Mouse (Mus musculus): ENCODE results near the gene Tll2. TPM values are rescaled to one million over a fixed set of nuclear protein-coding genes. Genes with fewer than 3 reads are reported as not detected.

Tll2 gene
- 0.77 and 0.93 TPM in 2 replicates for polyA plus RNA-seq (2015; fragmentation: Nextera tagmentation; extraction: Ambion mirVana)

DNA sequence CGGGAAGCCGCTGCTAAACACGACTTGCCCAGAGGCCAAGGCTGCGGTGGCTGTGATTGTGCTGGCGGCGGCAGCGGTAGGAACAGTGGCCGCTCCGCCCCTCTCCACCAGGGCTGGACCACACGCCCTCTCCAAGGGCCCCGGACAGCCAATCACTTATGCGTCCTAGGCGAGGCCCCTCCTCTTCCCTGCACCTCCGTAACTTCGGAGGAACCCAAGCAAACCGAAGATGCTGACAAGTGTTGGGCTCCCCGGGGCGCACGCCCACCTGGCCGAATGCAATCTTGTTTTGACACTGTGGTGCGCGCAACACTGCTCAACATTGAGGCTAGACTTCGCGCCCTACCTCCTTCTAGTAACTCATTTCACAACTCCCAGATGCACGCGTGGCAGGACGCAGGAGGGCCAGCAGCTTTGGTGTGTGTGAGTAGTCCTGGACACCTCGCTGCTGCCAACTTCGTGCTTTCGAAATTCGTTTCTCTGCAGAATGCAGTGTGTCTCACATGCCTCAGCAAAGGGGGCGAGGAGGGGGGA lies at the start of gene Tll2:
TSS of gene Tll2 (minus strand) at position 25 of the 534 bp plus-strand sequence.
- ATAC-seq (ENCODE audit: low FRiP score, low read depth): peak; percentile 93
- Histone ChIP-seq H3K4me1 (replicated peaks) (peaks cover 19% of the 10 kb centered on the region), H3K27me3 (peaks cover 32% of the 10 kb centered on the region), H3K36me3 (no peaks in the 10 kb centered on the region), H3K4me2 (peak within 1 kb of the TSS; percentile 97), H3K9ac (peak within 1 kb of the TSS; percentile 46), H3K4me3 (peak within 1 kb of the TSS; percentile 48), H3K27ac (replicated peaks) (no peak within 1 kb of the TSS), H3K9me3 (no peaks in the 10 kb centered on the region)
- 2% methylated on average over 32 of the region's 32 CpGs for WGBS

DNA sequence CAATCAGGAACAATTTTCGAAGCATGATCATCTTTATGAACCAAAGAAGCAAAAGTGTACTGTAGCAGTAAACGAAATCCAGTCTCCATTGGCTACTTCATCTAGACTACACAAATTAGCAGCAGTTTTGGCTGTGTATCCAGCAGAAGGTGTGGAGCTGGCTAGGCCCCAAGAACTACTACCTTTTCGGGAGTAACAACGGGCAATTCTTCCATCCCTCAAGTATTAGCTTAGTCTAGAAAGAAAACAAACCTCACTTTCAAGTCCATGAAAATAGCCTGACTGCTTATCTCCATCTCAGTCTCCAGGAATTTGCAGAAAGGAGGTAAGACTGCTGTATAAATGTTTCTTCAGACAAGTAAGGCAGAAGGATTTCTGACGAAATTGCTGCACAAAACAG lies 47.9 kb upstream of the Tll2 start:
- H3K9ac ChIP-seq: no peak overlapping the region
- WGBS: 86% methylated on average over 5 of the region's 5 CpGs
- H3K27me3 ChIP-seq: no peaks in the 10 kb centered on the region
- H3K4me3 ChIP-seq: no peak overlapping the region
- no peaks in the 10 kb centered on the region for H3K9me3 ChIP-seq
- no peak for ATAC-seq (ENCODE audit: low FRiP score, low read depth)
- no peaks in the 10 kb centered on the region for H3K36me3 ChIP-seq
- H3K4me2 ChIP-seq: no peak overlapping the region
- no peaks in the 10 kb centered on the region for H3K4me1 ChIP-seq (replicated peaks)
- no peak overlapping the region for H3K27ac ChIP-seq (replicated peaks)

DNA sequence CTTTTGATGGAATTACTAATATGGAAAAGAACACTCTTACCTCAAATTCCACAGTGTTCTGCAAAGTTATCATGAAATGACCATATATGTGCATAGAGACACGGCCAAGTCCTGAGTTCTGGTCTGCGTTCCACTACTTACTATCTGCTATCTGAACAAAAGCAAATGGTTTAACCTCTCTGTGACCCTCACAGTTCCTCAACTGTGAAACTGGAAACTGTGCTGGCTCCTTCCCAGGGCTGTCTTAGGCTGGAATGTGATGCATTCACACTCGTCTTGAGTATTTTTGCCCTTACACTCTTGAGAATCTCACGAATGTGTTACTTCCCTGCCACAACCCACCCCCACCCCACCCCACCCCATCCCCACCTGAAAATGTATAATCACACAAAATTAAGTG lies 42.3 kb upstream of the Tll2 start:
- Histone ChIP-seq H3K4me2 (no peak overlapping the region), H3K9me3 (no peaks in the 10 kb centered on the region), H3K27me3 (no peaks in the 10 kb centered on the region), H3K27ac (replicated peaks) (no peak overlapping the region), H3K4me3 (no peak overlapping the region), H3K36me3 (peaks cover 7% of the 10 kb centered on the region; the same call in 1 of the 2 replicates), H3K4me1 (replicated peaks) (no peaks in the 10 kb centered on the region), H3K9ac (no peak overlapping the region)
- ATAC-seq (ENCODE audit: low FRiP score, low read depth): no peak
- 71% methylated on average over 4 of the region's 4 CpGs for WGBS

DNA sequence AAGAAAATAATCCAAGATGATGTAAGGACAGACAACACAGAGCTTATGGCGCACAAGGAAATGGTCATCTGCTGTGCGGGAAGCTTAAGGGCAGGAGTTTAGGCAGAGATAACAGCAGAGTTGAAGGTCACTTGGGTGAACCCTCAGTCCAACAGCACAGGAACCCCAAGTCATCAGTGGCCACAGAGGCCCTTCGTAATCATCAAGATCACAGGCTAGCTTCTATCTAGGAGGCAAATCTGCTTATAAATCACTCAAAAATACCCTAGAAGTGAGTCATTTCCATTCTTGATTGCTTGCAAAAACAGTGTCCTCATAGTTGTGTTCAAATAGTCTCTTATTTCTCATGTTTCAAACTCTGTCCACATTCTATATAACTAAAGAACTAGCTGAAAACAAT lies 41.6 kb upstream of the Tll2 start:
- Histone ChIP-seq H3K27me3 (no peaks in the 10 kb centered on the region), H3K36me3 (peaks cover 7% of the 10 kb centered on the region; the same call in 1 of the 2 replicates), H3K27ac (replicated peaks) (no peak overlapping the region), H3K4me1 (replicated peaks) (no peaks in the 10 kb centered on the region), H3K9ac (no peak overlapping the region), H3K4me3 (no peak overlapping the region), H3K9me3 (no peaks in the 10 kb centered on the region), H3K4me2 (no peak overlapping the region)
- ATAC-seq (ENCODE audit: low FRiP score, low read depth): no peak
- whole genome bisulfite sequencing: 93% methylated on average over 3 of the region's 3 CpGs

DNA sequence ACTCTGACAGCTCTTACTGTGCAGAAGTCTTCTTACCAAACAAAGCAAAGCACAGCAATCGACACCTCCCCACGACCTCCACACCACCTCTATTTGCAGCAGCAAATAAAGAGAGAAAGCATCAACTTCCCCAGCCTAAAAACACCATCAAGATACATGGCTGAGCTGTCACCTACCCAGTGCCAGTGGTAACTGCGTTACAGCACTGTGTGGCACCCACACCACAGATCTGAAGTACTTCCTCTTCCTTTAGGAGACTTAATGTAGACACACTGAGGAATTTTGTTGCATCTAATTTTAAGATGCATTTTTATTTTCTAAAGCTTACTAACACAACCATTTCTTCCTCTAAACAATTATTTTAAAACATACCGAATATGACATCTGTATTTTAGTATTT lies 39.6 kb upstream of the Tll2 start:
- Histone ChIP-seq H3K9me3 (no peaks in the 10 kb centered on the region), H3K27ac (replicated peaks) (no peak overlapping the region), H3K4me2 (no peak overlapping the region), H3K36me3 (peaks cover 16% of the 10 kb centered on the region), H3K4me3 (no peak overlapping the region), H3K9ac (no peak overlapping the region), H3K4me1 (replicated peaks) (no peaks in the 10 kb centered on the region), H3K27me3 (no peaks in the 10 kb centered on the region)
- ATAC-seq (ENCODE audit: low FRiP score, low read depth): no peak
- 86% methylated on average over 4 of the region's 4 CpGs for WGBS

DNA sequence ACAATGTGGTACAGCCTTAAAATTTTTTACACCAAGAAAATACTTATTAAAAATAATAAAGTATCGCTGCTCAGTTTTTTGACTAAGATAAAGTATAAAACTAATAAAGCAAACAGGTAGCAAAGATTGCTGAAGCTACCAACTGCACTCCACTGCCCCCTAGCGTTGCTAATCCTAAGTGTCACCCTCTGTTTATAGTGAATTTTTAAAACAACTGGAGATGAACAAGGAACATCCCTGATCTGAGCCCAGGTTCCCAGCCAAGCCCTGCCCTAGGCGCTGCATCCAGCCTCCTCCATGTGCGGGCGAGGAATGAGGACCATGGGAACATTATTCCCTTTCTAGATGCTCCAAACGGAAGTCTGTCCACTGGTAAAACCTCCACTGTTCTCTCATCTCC lies 37.9 kb upstream of the Tll2 start:
- peaks cover 16% of the 10 kb centered on the region for H3K36me3 ChIP-seq
- H3K27ac ChIP-seq (replicated peaks): no peak overlapping the region
- 66% methylated on average over 6 of the region's 6 CpGs for WGBS

DNA sequence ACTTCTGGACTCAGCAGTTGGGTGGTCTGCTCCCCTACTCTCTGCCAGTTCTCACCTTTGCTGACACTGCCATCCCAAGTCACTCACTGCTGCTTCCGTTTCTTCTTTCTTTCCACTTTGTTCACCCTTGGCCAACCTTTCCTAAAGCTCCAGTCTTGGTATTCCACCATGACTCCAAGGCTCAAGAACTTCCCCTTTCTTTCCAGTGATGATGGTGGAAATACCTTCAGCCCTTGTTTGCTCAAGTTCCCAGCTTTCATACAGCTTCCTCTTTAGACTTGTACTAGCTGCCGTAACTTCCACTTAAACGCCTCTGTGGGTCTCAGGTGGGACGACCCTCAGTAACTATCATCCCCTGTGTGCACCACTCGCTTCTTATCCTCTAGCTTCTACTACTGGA lies 35.4 kb upstream of the Tll2 start:
- 95% methylated on average over 5 of the region's 5 CpGs for WGBS
- ATAC-seq (ENCODE audit: low FRiP score, low read depth): no peak
- Histone ChIP-seq H3K4me2 (no peak overlapping the region), H3K36me3 (peaks cover 27% of the 10 kb centered on the region), H3K9me3 (no peaks in the 10 kb centered on the region), H3K4me1 (replicated peaks) (no peaks in the 10 kb centered on the region), H3K9ac (no peak overlapping the region), H3K27ac (replicated peaks) (no peak overlapping the region), H3K27me3 (no peaks in the 10 kb centered on the region), H3K4me3 (no peak overlapping the region)

More for the DNA sequence above, 37.9 kb upstream of the Tll2 start:
- no peaks in the 10 kb centered on the region for H3K4me1 ChIP-seq (replicated peaks)
- H3K9ac ChIP-seq: no peak overlapping the region
- H3K4me3 ChIP-seq: no peak overlapping the region
- H3K4me2 ChIP-seq: no peak overlapping the region
- H3K9me3 ChIP-seq: no peaks in the 10 kb centered on the region
- H3K27me3 ChIP-seq: no peaks in the 10 kb centered on the region
- no peak for ATAC-seq (ENCODE audit: low FRiP score, low read depth)

DNA sequence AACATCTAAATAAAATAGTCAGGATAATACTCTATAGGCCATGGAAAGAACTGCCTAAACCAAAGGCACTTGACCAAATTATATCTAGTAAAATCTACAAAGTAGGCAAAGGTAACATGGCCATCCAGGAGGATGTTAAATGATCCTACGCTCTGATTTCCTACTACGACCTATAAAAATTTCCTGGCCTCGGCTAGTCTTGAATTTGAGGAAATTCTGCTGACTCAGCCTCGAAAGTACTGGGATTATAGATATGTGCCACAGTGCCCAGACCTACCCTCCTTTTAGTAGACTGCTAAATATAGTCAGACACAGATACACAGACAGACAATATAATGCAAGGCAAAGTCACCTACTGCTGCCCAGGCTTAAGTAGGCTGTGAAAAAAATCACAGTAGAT lies 27.1 kb upstream of the Tll2 start:
- no peak overlapping the region for H3K27ac ChIP-seq (replicated peaks)
- H3K4me1 ChIP-seq (replicated peaks): no peaks in the 10 kb centered on the region
- 91% methylated on average over 4 of the region's 4 CpGs for WGBS
- H3K27me3 ChIP-seq: no peaks in the 10 kb centered on the region
- no peaks in the 10 kb centered on the region for H3K9me3 ChIP-seq
- H3K4me2 ChIP-seq: no peak overlapping the region
- H3K4me3 ChIP-seq: no peak overlapping the region
- H3K36me3 ChIP-seq: peaks cover 54% of the 10 kb centered on the region
- ATAC-seq (ENCODE audit: low FRiP score, low read depth): no peak
- H3K9ac ChIP-seq: no peak overlapping the region

DNA sequence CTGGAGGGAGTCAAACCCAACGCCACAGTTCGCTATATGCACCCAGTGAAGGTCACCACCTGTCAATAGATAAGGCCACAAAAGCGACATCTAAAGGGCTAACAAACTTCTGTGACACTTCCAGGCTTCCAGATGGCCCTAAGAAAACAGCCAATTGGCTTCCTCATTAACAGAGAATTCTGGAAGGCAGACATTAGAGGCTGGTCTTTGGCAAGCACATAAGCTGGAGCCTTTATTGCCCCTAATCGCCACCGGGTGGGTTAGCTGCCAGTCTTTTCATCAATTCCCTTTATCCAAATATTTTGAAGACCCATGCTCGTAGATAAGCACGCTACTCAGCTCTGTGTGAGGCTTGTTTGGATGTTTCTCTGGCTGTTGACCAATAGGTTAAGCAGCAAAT lies 1.7 kb upstream of the Tll2 start:
- ATAC-seq (ENCODE audit: low FRiP score, low read depth): no peak
- Histone ChIP-seq H3K4me2 (no peak overlapping the region), H3K4me1 (replicated peaks) (peaks cover 19% of the 10 kb centered on the region), H3K27ac (replicated peaks) (no peak overlapping the region), H3K4me3 (no peak overlapping the region), H3K36me3 (no peaks in the 10 kb centered on the region), H3K9me3 (no peaks in the 10 kb centered on the region), H3K9ac (no peak overlapping the region), H3K27me3 (peaks cover 32% of the 10 kb centered on the region)
- 63% methylated on average over 7 of the region's 7 CpGs for WGBS

DNA sequence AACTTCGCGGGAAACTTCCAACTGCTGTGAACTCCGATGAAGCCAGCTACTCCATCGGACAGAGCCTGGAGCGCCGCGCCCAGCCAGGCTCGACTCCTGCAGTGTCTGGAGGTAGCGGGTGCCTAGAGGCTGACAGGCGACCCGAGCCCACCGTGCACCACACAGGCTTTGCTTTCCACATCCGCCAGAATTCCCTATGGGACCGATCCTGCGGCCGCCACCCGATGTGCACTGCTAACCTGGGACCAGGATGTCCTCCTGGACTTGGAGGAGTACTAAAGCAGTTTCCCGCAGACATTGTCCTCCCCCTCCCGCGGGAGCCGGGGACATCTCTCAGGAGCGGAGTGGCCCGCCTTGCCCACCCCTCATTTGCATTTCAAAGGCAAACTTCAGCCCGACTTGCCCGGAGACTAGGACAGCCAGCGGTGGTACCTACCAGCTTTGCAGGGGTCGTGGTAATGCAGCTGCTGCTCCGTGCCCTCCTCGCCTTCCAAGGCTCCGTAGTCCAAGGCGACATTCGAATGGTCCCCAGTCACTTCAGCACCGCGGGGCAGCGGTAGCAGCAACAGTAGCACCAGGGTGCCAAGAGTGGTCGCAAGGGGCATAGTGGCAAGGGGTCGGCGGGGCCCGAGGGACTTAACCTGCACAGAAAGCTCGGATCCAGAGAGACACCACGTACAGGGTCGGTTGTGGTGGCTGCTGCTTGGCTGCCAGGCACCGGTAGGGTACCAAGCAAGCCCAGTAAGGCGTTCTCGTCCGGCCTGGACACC lies 409 bp downstream of the Tll2 start:
- Histone ChIP-seq H3K36me3 (no peaks in the 10 kb centered on the region), H3K27ac (replicated peaks) (no peak overlapping the region), H3K9ac (peak overlapping the region; percentile 46), H3K4me2 (peak overlapping the region; percentile 97), H3K4me3 (peak overlapping the region; percentile 48), H3K4me1 (replicated peaks) (peaks cover 19% of the 10 kb centered on the region), H3K9me3 (no peaks in the 10 kb centered on the region), H3K27me3 (peaks cover 32% of the 10 kb centered on the region)
- under 1% methylated on average over 46 of the region's 46 CpGs for WGBS
- peak; percentile 33 for ATAC-seq (ENCODE audit: low FRiP score, low read depth)

DNA sequence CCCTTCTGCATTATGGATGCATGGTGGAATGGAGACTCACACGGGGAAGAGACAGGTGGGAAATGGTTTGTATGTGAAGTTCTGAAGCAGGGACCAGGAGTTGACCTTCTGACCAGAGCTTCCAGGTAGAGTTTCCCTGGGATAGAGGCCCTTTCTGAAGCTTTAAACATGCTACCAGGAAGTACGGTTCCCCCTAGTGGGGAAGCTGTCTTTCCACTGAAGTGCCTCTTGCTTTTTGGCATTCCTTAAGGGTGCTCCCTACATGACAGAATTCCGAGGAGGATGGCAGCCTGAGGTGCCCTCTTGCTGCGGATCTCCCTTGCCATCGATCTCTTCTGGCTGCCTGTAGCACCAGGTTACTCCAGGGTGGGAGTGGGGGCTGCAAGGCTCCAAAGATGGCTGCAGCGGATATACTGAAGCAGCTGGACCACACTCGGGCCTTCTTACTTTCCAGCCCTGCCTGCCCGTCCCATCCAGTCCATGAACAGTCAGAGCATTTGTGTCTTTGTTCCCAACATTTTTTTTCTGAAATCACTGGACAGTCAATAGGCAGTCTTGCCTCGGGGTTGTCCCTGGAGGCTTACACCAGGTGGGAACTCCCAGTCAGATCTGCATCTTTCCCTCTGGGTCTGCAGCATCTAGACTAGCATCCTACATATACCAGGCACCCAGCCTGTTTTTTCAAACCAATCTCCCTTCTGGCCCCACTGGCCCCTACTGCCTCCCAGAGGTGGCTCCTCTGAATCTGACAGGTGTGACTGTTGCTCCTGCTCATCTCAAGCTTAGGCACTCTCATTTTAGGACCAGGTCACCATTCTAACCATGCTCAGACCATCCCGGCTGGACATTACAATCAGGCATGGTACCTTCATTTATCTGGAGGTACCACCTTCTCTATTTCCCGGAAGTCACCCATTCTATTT lies 2.2 kb downstream of the Tll2 start:
- peaks cover 32% of the 10 kb centered on the region for H3K27me3 ChIP-seq
- no peak overlapping the region for H3K4me3 ChIP-seq
- H3K36me3 ChIP-seq: no peaks in the 10 kb centered on the region
- H3K27ac ChIP-seq (replicated peaks): no peak overlapping the region
- H3K9me3 ChIP-seq: no peaks in the 10 kb centered on the region
- peaks cover 19% of the 10 kb centered on the region for H3K4me1 ChIP-seq (replicated peaks)
- ATAC-seq (ENCODE audit: low FRiP score, low read depth): no peak
- 70% methylated on average over 11 of the region's 11 CpGs for WGBS
- H3K9ac ChIP-seq: no peak overlapping the region
- H3K4me2 ChIP-seq: no peak overlapping the region

DNA sequence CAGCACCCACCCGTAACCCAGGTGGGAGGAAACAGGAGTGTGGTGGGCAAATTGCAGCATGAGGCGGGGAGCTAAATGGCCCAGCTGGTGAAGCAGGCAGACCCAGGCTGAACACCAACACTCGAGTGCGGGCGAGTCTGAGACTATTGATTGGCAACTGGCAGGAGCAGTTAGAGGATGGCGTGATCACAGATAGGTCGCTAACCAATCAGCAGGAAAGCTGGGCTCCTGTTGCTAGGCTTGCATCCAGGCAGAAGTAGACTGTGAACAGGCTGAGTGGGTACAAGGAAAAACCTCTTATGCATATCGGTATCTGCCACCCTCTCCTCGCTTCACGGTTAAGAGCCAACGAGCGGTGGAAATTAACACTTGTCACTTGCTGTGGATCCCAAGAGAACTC lies 9.0 kb downstream of the Tll2 start:
- Histone ChIP-seq H3K9ac (no peak overlapping the region), H3K4me3 (no peak overlapping the region), H3K27me3 (no peaks in the 10 kb centered on the region), H3K36me3 (no peaks in the 10 kb centered on the region), H3K9me3 (no peaks in the 10 kb centered on the region), H3K27ac (replicated peaks) (no peak overlapping the region), H3K4me2 (no peak overlapping the region), H3K4me1 (replicated peaks) (peaks cover 6% of the 10 kb centered on the region; the same call in 1 of the 2 replicates)
- ATAC-seq (ENCODE audit: low FRiP score, low read depth): no peak
- WGBS: 81% methylated on average over 12 of the region's 12 CpGs
